Mouse (Mus musculus): Measurements from ENCODE around the gene Manba. TPM values are rescaled to one million over a fixed set of nuclear protein-coding genes. Genes with fewer than 3 reads are reported as not detected.
"Not testable (repeated sequence)": the region's sequence is repeated elsewhere in the genome, so short reads cannot be mapped to it uniquely, and the experiment has no call there.

Manba gene
- total RNA-seq, 2 experiments from 2014 or later: 4.9 to 5.6 TPM

- DNase-seq: not testable (repeated sequence)
- intact Hi-C loops (cut with DNase I): loop anchor here (10.0 kb wide), 1 partner anchor 1560 kb away; no protein-coding TSS in a partner anchor
Observed at GRCm38 (mm10) chr3:135484650-135485049, 761 bp upstream of the Manba start.

- DNase-seq: no peak
- intact Hi-C loops (cut with DNase I): loop anchor here (10.0 kb wide), 1 partner anchor 1559 kb away; no protein-coding TSS in a partner anchor
Observed at GRCm38 (mm10) chr3:135485900-135486241, 460 bp downstream of the Manba start.

- no peak for DNase-seq
- intact Hi-C loops (cut with DNase I): loop anchor here (10.0 kb wide), 1 partner anchor 1558 kb away; no protein-coding TSS in a partner anchor
Observed at GRCm38 (mm10) chr3:135486351-135486750, 940 bp downstream of the Manba start.

- intact Hi-C loops (cut with DNase I): loop anchor here (10.0 kb wide), 1 partner anchor 1557 kb away; no protein-coding TSS in a partner anchor
- no peak for DNase-seq
Observed at GRCm38 (mm10) chr3:135487803-135488202, 2.4 kb downstream of the Manba start.

- intact Hi-C loops (cut with DNase I): loop anchor here (10.0 kb wide), 1 partner anchor 1555 kb away; no protein-coding TSS in a partner anchor
Observed at GRCm38 (mm10) chr3:135489865-135490520, 4.6 kb downstream of the Manba start.

GRCm38 (mm10) chr3:135491102-135491501, 5.7 kb downstream of the Manba start:
- DNase-seq: no peak
- intact Hi-C loops (cut with DNase I): no loop called here

More at GRCm38 (mm10) chr3:135489865-135490520, 4.6 kb downstream of the Manba start:
- no peak for DNase-seq

GRCm38 (mm10) chr3:135493320-135493719, 7.9 kb downstream of the Manba start:
- DNase-seq; intact Hi-C loops (cut with DNase I): not testable (repeated sequence)

GRCm38 (mm10) chr3:135497956-135498355, 12.5 kb downstream of the Manba start:
- DNase-seq; intact Hi-C loops (cut with DNase I): not testable (repeated sequence)

- intact Hi-C loops (cut with DNase I): no loop called here
- no peak for DNase-seq
Observed at GRCm38 (mm10) chr3:135498891-135499290, 13.5 kb downstream of the Manba start.

GRCm38 (mm10) chr3:135503160-135503559, 17.7 kb downstream of the Manba start:
- intact Hi-C loops (cut with DNase I): no loop called here
- no peak for DNase-seq

GRCm38 (mm10) chr3:135505369-135505909, 20.0 kb downstream of the Manba start:
- intact Hi-C loops (cut with DNase I): no loop called here
- DNase-seq: peak; percentile 32

- DNase-seq: no peak
- intact Hi-C loops (cut with DNase I): no loop called here
Observed at GRCm38 (mm10) chr3:135505916-135506482, 20.6 kb downstream of the Manba start.

GRCm38 (mm10) chr3:135507506-135507905, 22.1 kb downstream of the Manba start:
- no peak for DNase-seq
- intact Hi-C loops (cut with DNase I): no loop called here

- intact Hi-C loops (cut with DNase I): no loop called here
Observed at GRCm38 (mm10) chr3:135508191-135508590, 22.8 kb downstream of the Manba start.

GRCm38 (mm10) chr3:135510372-135510771, 25.0 kb downstream of the Manba start:
- no peak for DNase-seq
- intact Hi-C loops (cut with DNase I): no loop called here

More at GRCm38 (mm10) chr3:135508191-135508590, 22.8 kb downstream of the Manba start:
- DNase-seq: no peak

- intact Hi-C loops (cut with DNase I): no loop called here
Observed at GRCm38 (mm10) chr3:135511683-135512082, 26.3 kb downstream of the Manba start.

GRCm38 (mm10) chr3:135513270-135513669, 27.9 kb downstream of the Manba start:
- DNase-seq: peak; percentile 20
- intact Hi-C loops (cut with DNase I): no loop called here

More at GRCm38 (mm10) chr3:135511683-135512082, 26.3 kb downstream of the Manba start:
- no peak for DNase-seq

GRCm38 (mm10) chr3:135513800-135514425, 28.5 kb downstream of the Manba start:
- intact Hi-C loops (cut with DNase I): no loop called here
- DNase-seq: no peak

GRCm38 (mm10) chr3:135515246-135515645, 29.8 kb downstream of the Manba start:
- intact Hi-C loops (cut with DNase I): no loop called here
- no peak for DNase-seq

- DNase-seq: peak; percentile 31
- intact Hi-C loops (cut with DNase I): no loop called here
Observed at GRCm38 (mm10) chr3:135516891-135517290, 31.5 kb downstream of the Manba start.

GRCm38 (mm10) chr3:135518882-135519281, 33.5 kb downstream of the Manba start:
- intact Hi-C loops (cut with DNase I): no loop called here
- no peak for DNase-seq

Measured in left cerebral cortex, postnatal 4 days (tissue).